Mouse (Mus musculus) cerebellum, adult 2 months (tissue): ENCODE data around the gene Flt1.

ENCODE experiments used
- CTCF ChIP-seq: fragments of 200-500 bp; IDR thresholded peaks from 2 replicates; pipeline ENCODE4 v1.5.1; 2011; ENCODE audit warnings: low read depth, mild to moderate bottlenecking, control low read depth, low read length, moderate library complexity, borderline replicate concordance; ENCODE audit not compliant: insufficient read depth
- POLR2A ChIP-seq: fragments of 200-500 bp; IDR thresholded peaks from 2 replicates; pipeline ENCODE4 v1.6.1; 2011; ENCODE audit warnings: low read length, control low read depth, borderline replicate concordance; ENCODE audit not compliant: insufficient read depth

DNA sequence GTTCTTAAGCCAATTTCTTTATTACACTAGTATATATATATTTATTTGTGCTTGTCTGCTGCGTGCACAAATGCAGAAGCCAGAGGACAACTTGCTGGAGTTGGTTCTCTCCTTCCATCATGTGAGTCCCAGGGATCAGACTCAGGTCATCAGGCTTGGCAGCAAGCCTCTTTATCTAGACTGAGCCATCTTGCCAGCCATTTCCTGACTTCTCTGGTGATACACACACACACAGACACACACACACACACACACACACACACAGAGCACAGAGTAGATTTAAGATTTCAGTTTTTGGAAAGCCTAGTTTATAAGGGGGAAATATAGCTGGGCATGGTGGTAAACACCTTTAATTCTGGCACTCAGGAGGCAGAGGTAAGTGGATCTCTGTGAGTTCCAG is 140.7 kb downstream of the Flt1 start:
- TF ChIP-seq CTCF: no peak
- no peak for TF ChIP-seq POLR2A
